Mouse (Mus musculus): ENCODE measurements around the gene Gm5592.
"Not testable (repeated sequence)": the region's sequence is repeated elsewhere in the genome, so short reads cannot be mapped to it uniquely, and the experiment has no call there.

The Gm5592 gene

DNA sequence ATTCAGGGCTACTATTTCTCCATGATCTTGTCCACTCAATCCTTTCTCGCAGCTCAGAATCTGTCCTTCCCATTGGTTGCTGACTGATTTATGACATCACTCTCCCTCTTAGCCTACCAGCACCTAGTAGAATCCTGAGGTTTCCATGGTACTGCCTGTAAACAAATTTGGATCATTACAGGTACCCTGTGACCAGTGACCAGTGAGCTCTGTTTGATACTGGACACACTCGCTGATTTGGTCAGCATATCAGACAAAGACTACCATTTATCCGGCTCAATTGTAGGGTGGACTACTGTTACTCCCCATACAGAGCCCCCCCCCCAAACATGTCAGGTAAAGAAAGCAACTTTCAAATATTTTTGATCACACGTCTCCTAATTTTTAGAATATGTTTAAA is at the start of gene Gm5592:
Gene Gm5592, plus strand, starts transcription at position 301 of the 400 bp plus-strand sequence.
- DNase-seq, result not testable (repeated sequence)

DNA sequence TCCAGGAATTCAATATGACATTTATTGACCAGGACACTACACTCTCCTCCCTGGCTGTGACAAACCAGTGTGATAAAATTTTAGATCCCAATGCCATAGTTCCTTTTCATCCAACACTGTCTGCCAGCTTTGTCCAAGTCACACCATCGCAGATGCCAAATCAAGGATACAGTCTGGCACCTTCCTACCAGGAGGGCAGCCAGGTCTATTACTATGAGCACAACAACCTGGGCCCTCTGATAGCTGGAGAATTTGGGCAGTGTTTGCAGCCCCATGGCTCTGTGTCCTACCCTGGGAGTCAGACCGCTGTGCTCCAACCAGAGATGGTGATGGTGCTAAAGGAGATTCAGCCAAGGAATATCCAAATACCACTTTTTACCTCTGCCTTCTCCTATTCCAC is 2.2 kb downstream of the Gm5592 start:
- DNase-seq, result not testable (repeated sequence)

DNA sequence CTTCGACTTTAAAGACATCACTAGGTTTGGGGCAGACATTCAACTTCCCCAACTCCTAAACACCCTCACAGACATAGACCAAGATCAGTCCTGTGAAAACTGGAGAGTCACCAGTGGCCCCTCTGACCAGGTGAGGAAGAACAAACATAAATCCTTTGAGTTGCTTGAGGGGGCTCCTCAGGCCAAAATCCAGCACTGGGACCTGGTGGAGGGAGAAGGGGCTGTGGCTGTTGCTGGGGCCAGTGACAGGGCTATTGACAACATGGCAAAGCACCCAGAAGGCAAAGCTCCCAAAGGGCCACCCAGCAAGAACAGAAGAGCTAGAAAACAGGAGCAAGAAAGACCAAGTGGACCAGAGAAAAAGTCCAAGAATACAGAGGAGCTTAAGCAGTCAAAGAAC is 4.2 kb downstream of the Gm5592 start:
- DNase-seq, result not testable (repeated sequence)

DNA sequence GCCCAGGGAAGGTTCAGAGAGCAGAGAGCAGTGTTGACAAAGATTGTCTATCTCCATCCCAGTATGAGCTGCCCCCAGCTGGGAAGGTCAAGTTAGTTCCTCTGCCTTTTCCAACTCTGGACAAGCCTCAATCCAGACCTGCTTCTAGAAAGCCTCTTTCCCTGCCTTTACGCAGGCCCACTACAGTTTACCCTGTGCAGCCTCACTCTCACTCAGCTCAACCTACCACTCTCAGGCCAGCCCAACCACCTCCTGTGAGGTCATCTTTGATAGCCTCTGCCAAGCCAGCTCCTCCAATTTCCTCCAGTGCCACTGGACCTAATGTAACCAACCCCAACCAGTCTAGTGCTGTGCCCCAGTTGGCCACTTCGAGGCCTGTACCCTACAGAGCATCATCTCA is 4.9 kb downstream of the Gm5592 start:
- DNase-seq, result not testable (repeated sequence)

DNA sequence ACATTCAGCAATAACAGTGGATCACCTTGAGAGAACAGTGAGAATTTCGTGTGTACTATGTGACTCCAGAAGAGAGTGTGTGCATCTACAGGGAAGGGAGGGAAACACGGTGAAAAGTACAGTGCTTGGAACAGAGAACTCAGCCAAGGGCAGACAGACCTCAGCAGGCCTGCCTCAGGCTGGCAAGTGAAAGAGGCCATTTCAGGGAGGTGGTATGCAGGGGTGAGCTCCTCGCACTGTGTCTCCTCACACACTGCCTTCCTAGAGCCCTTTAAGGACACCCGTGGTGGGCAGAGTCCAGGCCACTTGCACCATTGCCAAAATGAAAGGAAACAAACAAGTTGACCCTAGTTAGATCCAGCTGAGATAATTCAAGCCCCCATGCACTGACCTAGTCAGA is 40.0 kb downstream of the Gm5592 start:
- DNase-seq, result no peak

Data from right cerebral cortex, postnatal 4 days (tissue).